Mouse (Mus musculus) cortical plate, adult 2 months (tissue): ENCODE results near the gene Atp5g1.

ENCODE experiments used
- CTCF ChIP-seq: fragments of 200-500 bp; IDR thresholded peaks from 2 replicates; pipeline ENCODE4 v1.5.1; 2011; ENCODE audit warnings: mild to moderate bottlenecking, control low read depth, low read length; ENCODE audit not compliant: insufficient read depth; ENCODE audit errors: extremely low read depth
- POLR2A ChIP-seq: fragments of 200-500 bp; IDR thresholded peaks from 2 replicates; pipeline ENCODE4 v1.6.1; 2011; ENCODE audit warnings: mild to moderate bottlenecking, low read length, control low read depth; ENCODE audit not compliant: insufficient read depth; ENCODE audit errors: extremely low read depth

- TF ChIP-seq CTCF (no peak), POLR2A (no peak)
These were observed 27.7 kb downstream of the Atp5g1 start for GRCm38 (mm10) chr11:96047469-96048373.
